Mouse (Mus musculus) embryonic facial prominence, embryonic 13.5 days (tissue): ENCODE data around the gene Trim62. TPM values are rescaled to one million over a fixed set of nuclear protein-coding genes. Genes with fewer than 3 reads are reported as not detected.

Source experiments
- ATAC-seq: fragments of 200-750 bp; cut with Nextera tagmentation; 2 replicates; pipeline ENCODE4 v1.8.0; 2017; ENCODE audit warnings: low read depth; ENCODE audit not compliant: insufficient number of reproducible peaks, insufficient read depth, low FRiP score, low TSS enrichment
- H3K27ac ChIP-seq: fragments of 300-500 bp; sonication (generic); 2 replicates; pipeline ENCODE4 v1.5.1; 2015; ENCODE audit warnings: moderate library complexity, mild to moderate bottlenecking, inconsistent platforms
- H3K27me3 ChIP-seq: fragments of 300-500 bp; sonication (generic); 2 replicates; pipeline ENCODE4 v1.6.1; 2015; ENCODE audit warnings: mild to moderate bottlenecking, inconsistent platforms
- H3K36me3 ChIP-seq: fragments of 300-500 bp; sonication (generic); 2 replicates; pipeline ENCODE4 v1.6.1; 2015; ENCODE audit warnings: mild to moderate bottlenecking, inconsistent platforms
- H3K4me1 ChIP-seq: fragments of 300-500 bp; sonication (generic); 2 replicates; pipeline ENCODE4 v1.6.1; 2015; ENCODE audit warnings: inconsistent platforms
- H3K4me2 ChIP-seq: fragments of 300-500 bp; sonication (generic); 2 replicates; pipeline ENCODE4 v1.6.1; 2015; ENCODE audit warnings: moderate library complexity, mild to moderate bottlenecking, inconsistent platforms
- H3K4me3 ChIP-seq: fragments of 300-500 bp; sonication (generic); 2 replicates; pipeline ENCODE4 v1.5.1; 2015; ENCODE audit warnings: mild to moderate bottlenecking, inconsistent platforms
- H3K9ac ChIP-seq: fragments of 300-500 bp; sonication (generic); 2 replicates; pipeline ENCODE4 v1.6.1; 2015; ENCODE audit warnings: mild to moderate bottlenecking, inconsistent platforms
- H3K9me3 ChIP-seq: fragments of 300-500 bp; sonication (generic); 2 replicates; pipeline ENCODE4 v1.6.1; 2016; ENCODE audit warnings: inconsistent platforms
- WGBS: fragments of 180-500 bp; shearing (Covaris S2); methylation state at CpG from one replicate; pipeline ENCODE4 v1.1.7; 2015; ENCODE audit warnings: mixed read lengths; 5-methylcytosine and 5-hydroxymethylcytosine counted together
- polyA plus RNA-seq: library from polyadenylated mRNA; unstranded; fragments of >200 nt; fragmentation: Nextera tagmentation; extraction: Ambion mirVana; gene quantifications from 2 replicates; pipeline ENCODE4 v1.2.1, GENCODE M21; 2015

Gene Trim62
- polyA plus RNA-seq, 1 experiment from 2014 or later: 11.0 TPM

- Histone ChIP-seq H3K4me1 (peaks cover 60% of the 10 kb centered on the region), H3K27me3 (no peaks in the 10 kb centered on the region), H3K4me2 (no peak overlapping the region), H3K9me3 (no peaks in the 10 kb centered on the region), H3K4me3 (no peak overlapping the region), H3K27ac (no peak overlapping the region), H3K9ac (peak overlapping the region; percentile 52; the same call in 1 of the 2 replicates), H3K36me3 (peaks cover 22% of the 10 kb centered on the region)
- 31% methylated on average over 5 of the region's 5 CpGs for WGBS
- no peak for ATAC-seq
Observed at GRCm38 (mm10) chr4:128886571-128886970, 3.2 kb downstream of the Trim62 start.

DNA sequence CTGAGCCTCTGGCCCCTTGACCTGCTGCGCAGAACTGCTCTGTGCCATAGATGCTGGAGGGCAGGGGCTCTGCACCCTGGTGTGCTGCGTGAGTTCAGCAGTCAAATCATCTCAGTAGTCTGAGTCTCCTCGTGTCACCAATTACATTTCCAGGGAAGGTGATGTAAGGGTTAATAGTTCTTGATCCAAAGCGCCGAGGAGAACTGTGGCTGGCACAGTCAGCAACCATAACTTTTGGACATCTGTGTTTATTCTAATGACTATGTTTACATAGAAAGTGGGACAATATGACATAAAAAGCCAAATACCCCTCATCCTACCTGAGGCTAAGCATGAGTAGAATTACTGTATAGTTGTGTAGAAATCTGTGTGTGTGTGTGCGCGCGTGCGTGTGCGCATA lies 3.6 kb downstream of the Trim62 start:
- Histone ChIP-seq H3K27ac (no peak overlapping the region), H3K36me3 (peaks cover 22% of the 10 kb centered on the region), H3K4me1 (peaks cover 58% of the 10 kb centered on the region), H3K4me3 (no peak overlapping the region), H3K9ac (peak overlapping the region; percentile 52; the same call in 1 of the 2 replicates), H3K4me2 (no peak overlapping the region), H3K27me3 (no peaks in the 10 kb centered on the region), H3K9me3 (no peaks in the 10 kb centered on the region)
- no peak for ATAC-seq
- 69% methylated on average over 10 of the region's 10 CpGs for WGBS

- WGBS: 65% methylated on average over 9 of the region's 9 CpGs
Observed at GRCm38 (mm10) chr4:128887641-128888091, 4.3 kb downstream of the Trim62 start.

GRCm38 (mm10) chr4:128888436-128888990 lies 5.1 kb downstream of the Trim62 start:
- Histone ChIP-seq H3K27me3 (no peaks in the 10 kb centered on the region), H3K4me2 (no peak overlapping the region), H3K9me3 (no peaks in the 10 kb centered on the region), H3K4me1 (peaks cover 45% of the 10 kb centered on the region), H3K4me3 (no peak overlapping the region), H3K9ac (no peak overlapping the region), H3K27ac (no peak overlapping the region), H3K36me3 (peaks cover 22% of the 10 kb centered on the region)
- no peak for ATAC-seq
- WGBS: 87% methylated on average over 6 of the region's 6 CpGs

More at GRCm38 (mm10) chr4:128887641-128888091, 4.3 kb downstream of the Trim62 start:
- no peak overlapping the region for H3K4me2 ChIP-seq
- no peak overlapping the region for H3K9ac ChIP-seq
- H3K27me3 ChIP-seq: no peaks in the 10 kb centered on the region
- no peak overlapping the region for H3K27ac ChIP-seq
- peaks cover 52% of the 10 kb centered on the region for H3K4me1 ChIP-seq
- peaks cover 22% of the 10 kb centered on the region for H3K36me3 ChIP-seq
- H3K9me3 ChIP-seq: no peaks in the 10 kb centered on the region
- no peak for ATAC-seq
- no peak overlapping the region for H3K4me3 ChIP-seq

GRCm38 (mm10) chr4:128889752-128890630 lies 6.6 kb downstream of the Trim62 start:
- Histone ChIP-seq H3K4me2 (no peak overlapping the region), H3K36me3 (peaks cover 22% of the 10 kb centered on the region), H3K9ac (no peak overlapping the region), H3K4me3 (no peak overlapping the region), H3K4me1 (peaks cover 38% of the 10 kb centered on the region), H3K27me3 (no peaks in the 10 kb centered on the region), H3K9me3 (no peaks in the 10 kb centered on the region), H3K27ac (no peak overlapping the region)
- WGBS: 84% methylated on average over 12 of the region's 12 CpGs
- ATAC-seq: no peak

DNA sequence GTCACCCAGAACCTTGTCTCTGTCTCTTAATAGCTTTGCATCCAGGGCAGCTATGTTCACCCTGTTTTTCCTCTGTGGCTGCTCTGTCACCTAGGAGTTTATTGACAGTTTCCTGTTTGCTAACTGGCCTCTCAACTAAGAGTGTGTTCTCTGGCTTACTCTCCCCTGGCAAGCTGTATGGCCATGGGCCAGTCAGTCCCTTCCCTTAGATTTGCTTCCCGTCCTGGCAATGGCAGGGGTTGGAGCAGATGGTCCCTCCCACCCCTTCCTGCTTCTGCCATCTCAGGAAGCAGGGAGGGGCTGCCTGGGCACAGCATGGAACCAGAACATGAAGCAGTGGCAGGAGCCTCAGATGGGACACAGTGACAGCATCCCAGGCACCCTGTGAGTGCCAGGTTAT lies 7.8 kb downstream of the Trim62 start:
- WGBS: 17% methylated on average over 1 of the region's 1 CpGs
- no peak overlapping the region for H3K4me3 ChIP-seq

GRCm38 (mm10) chr4:128891746-128892145 lies 8.4 kb downstream of the Trim62 start:
- Histone ChIP-seq H3K9me3 (no peaks in the 10 kb centered on the region), H3K4me3 (no peak overlapping the region), H3K4me1 (peaks cover 24% of the 10 kb centered on the region), H3K36me3 (peaks cover 12% of the 10 kb centered on the region; the same call in 1 of the 2 replicates), H3K27me3 (no peaks in the 10 kb centered on the region), H3K27ac (no peak overlapping the region), H3K4me2 (no peak overlapping the region), H3K9ac (no peak overlapping the region)
- 82% methylated on average over 6 of the region's 6 CpGs for WGBS
- no peak; the same call in 1 of the 2 replicates for ATAC-seq

More for the DNA sequence above, 7.8 kb downstream of the Trim62 start:
- Histone ChIP-seq H3K36me3 (peaks cover 18% of the 10 kb centered on the region; the same call in 1 of the 2 replicates), H3K9ac (no peak overlapping the region), H3K27ac (no peak overlapping the region), H3K9me3 (no peaks in the 10 kb centered on the region), H3K4me2 (no peak overlapping the region), H3K27me3 (no peaks in the 10 kb centered on the region), H3K4me1 (peaks cover 30% of the 10 kb centered on the region)
- ATAC-seq: no peak

DNA sequence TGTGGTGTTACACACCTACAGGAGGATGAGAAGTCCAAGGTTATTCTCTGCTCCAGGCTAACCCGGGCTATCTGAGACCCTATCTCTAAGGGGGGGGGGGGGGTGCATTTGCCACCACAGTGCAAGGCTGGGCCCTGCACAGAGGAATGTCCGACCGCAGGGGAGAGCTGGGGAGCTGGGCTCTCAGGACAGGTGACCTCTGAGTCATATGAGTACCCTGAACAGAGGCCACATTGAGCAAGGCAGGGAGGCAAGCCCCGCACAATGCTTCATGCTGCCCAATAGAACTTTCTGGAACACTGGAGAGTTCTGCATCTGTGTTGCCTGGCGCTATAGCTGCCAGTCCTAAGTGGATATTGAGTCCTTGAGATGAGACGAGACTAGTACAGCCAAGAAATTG lies 8.8 kb downstream of the Trim62 start:
- Histone ChIP-seq H3K4me3 (no peak overlapping the region), H3K4me1 (peaks cover 21% of the 10 kb centered on the region), H3K4me2 (no peak overlapping the region), H3K27ac (no peak overlapping the region), H3K9me3 (no peaks in the 10 kb centered on the region), H3K36me3 (peaks cover 10% of the 10 kb centered on the region; the same call in 1 of the 2 replicates), H3K9ac (no peak overlapping the region), H3K27me3 (no peaks in the 10 kb centered on the region)
- ATAC-seq: no peak; the same call in 1 of the 2 replicates
- WGBS: 77% methylated on average over 6 of the region's 6 CpGs

DNA sequence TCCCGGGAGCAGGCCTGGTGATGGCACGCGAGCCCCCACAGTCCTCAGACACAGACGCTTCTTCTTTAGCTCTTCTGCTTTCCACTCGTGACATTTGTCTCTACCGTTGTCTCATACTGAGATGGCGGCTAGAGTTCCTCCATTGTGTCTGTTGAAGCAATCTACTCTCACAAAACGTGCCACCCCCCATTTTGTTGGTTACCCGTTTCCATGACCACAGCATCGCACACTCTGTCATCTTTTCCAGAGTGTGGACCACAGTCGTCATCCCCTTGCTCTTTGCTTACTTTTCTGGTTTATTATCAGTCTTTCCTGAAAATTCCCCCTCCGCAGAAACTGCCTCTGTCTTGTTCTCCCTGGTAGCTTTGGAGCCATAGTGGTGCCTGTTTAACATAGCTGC lies 10.7 kb downstream of the Trim62 start:
- no peaks in the 10 kb centered on the region for H3K9me3 ChIP-seq
- H3K4me2 ChIP-seq: no peak overlapping the region
- no peak for ATAC-seq
- 83% methylated on average over 12 of the region's 12 CpGs for WGBS
- H3K9ac ChIP-seq: no peak overlapping the region
- no peak overlapping the region for H3K27ac ChIP-seq
- no peaks in the 10 kb centered on the region for H3K27me3 ChIP-seq
- peaks cover 7% of the 10 kb centered on the region; the same call in 1 of the 2 replicates for H3K36me3 ChIP-seq
- peaks cover 33% of the 10 kb centered on the region for H3K4me1 ChIP-seq
- H3K4me3 ChIP-seq: no peak overlapping the region

GRCm38 (mm10) chr4:128895841-128896240 lies 12.5 kb downstream of the Trim62 start:
- Histone ChIP-seq H3K36me3 (peaks cover 3% of the 10 kb centered on the region; the same call in 1 of the 2 replicates), H3K9ac (no peak overlapping the region), H3K4me2 (no peak overlapping the region), H3K27me3 (no peaks in the 10 kb centered on the region), H3K9me3 (no peaks in the 10 kb centered on the region), H3K4me3 (no peak overlapping the region), H3K27ac (no peak overlapping the region), H3K4me1 (peaks cover 42% of the 10 kb centered on the region)
- no peak for ATAC-seq
- WGBS: 96% methylated on average over 4 of the region's 4 CpGs

GRCm38 (mm10) chr4:128896667-128897066 lies 13.3 kb downstream of the Trim62 start:
- Histone ChIP-seq H3K9ac (no peak overlapping the region), H3K9me3 (no peaks in the 10 kb centered on the region), H3K4me3 (no peak overlapping the region), H3K4me2 (no peak overlapping the region), H3K4me1 (peaks cover 33% of the 10 kb centered on the region), H3K27me3 (no peaks in the 10 kb centered on the region), H3K36me3 (peaks cover 11% of the 10 kb centered on the region; the same call in 1 of the 2 replicates), H3K27ac (no peak overlapping the region)
- no peak for ATAC-seq
- 94% methylated on average over 10 of the region's 10 CpGs for WGBS
